Mouse (Mus musculus): ENCODE measurements around the gene Ttll1. TPM values are rescaled to one million over a fixed set of nuclear protein-coding genes. Genes with fewer than 3 reads are reported as not detected.
"Not testable (repeated sequence)": the region's sequence is repeated elsewhere in the genome, so short reads cannot be mapped to it uniquely, and the experiment has no call there.

The Ttll1 gene
- total and polyA plus RNA-seq, 3 experiments, result 2.5 to 9.9 (median 4.9) TPM

- Histone ChIP-seq H3K4me3 (replicated peaks in 1 of 3; ENCODE audit: low read depth in 2 of 3, low read length in 2 of 3, poor library complexity in 1 of 3) (peak within 1 kb of the TSS; percentile 81 to 91 (median 88)), H3K36me3 (replicated peaks in 1 of 2; ENCODE audit: control insufficient read depth in 1 of 2, insufficient read depth in 1 of 2, low read length in 1 of 2) (peaks cover 0 to 13% of the 10 kb centered on the region in 2 experiments), H3K27ac (ENCODE audit: insufficient read depth, low read depth) (0 out of 2 replicates have a peak within 1 kb of the TSS, but pooled peaks have one; percentile 19), H3K79me2 (replicated peaks; ENCODE audit: control insufficient read depth, extremely low read depth, insufficient read depth, poor library complexity, severe bottlenecking) (peaks cover 15% of the 10 kb centered on the region), H3K9ac (ENCODE audit: insufficient read depth, low read depth) (peak within 1 kb of the TSS; percentile 92), H3K9me3 (replicated peaks; ENCODE audit: low read length) (no peaks in the 10 kb centered on the region), H3K4me1 (ENCODE audit: control insufficient read depth in 1 of 2, insufficient read depth in 2 of 2) (peaks cover 6 to 46% of the 10 kb centered on the region in 2 experiments), H3K27me3 (replicated peaks) (no peaks in the 10 kb centered on the region), H3K4me2 (ENCODE audit: insufficient read depth, low read depth, poor library complexity, severe bottlenecking) (peak within 1 kb of the TSS; percentile 98)
- DNase-seq (ENCODE audit: extremely low read depth), result peak; percentile 98
- TF ChIP-seq MAZ (IDR thresholded peaks at IDR 0.05; ENCODE audit: low read depth, low read length), result no peak
- peak; percentile 87 for TF ChIP-seq ZNF384 (IDR thresholded peaks at IDR 0.05; ENCODE audit: low read depth, low read length)
- 0 out of 2 replicates have a peak, but pooled peaks have one; percentile 52 for TF ChIP-seq MXI1 (IDR thresholded peaks at IDR 0.05; ENCODE audit: low read depth, low read length)
- TF ChIP-seq NELFE (IDR thresholded peaks at IDR 0.05; ENCODE audit: low read depth, low read length), result peak; percentile 37; the same call in 1 of the 2 replicates
- peak; percentile 52; the same call in 1 of the 2 replicates for TF ChIP-seq ZMIZ1 (IDR thresholded peaks at IDR 0.05; ENCODE audit: low read depth, low read length)
- peak; percentile 3; the same call in 1 of the 2 replicates for TF ChIP-seq IRF4 (IDR thresholded peaks at IDR 0.05; ENCODE audit: low read depth, low read length)
- TF ChIP-seq EP300 (IDR thresholded peaks at IDR 0.05; ENCODE audit: low read length), result no peak
- TF ChIP-seq NRF1 (IDR thresholded peaks at IDR 0.05; ENCODE audit: low read depth, low read length), result peak; percentile 24; the same call in 1 of the 2 replicates
- peak; percentile 48 for TF ChIP-seq ELF1 (IDR thresholded peaks at IDR 0.05; ENCODE audit: low read depth, low read length)
- peak; percentile 77 for TF ChIP-seq TCF12 (IDR thresholded peaks at IDR 0.05; ENCODE audit: low read depth, low read length)
- no peak; the same call in 1 of the 2 replicates for TF ChIP-seq HCFC1 (IDR thresholded peaks at IDR 0.05; ENCODE audit: low read depth, low read length)
- TF ChIP-seq UBTF (IDR thresholded peaks at IDR 0.05; ENCODE audit: low read depth, low read length), result peak; percentile 87; the same call in 1 of the 2 replicates
- no peak for TF ChIP-seq RAD21 (IDR thresholded peaks at IDR 0.05; ENCODE audit: low read depth, low read length)
- TF ChIP-seq MYC (IDR thresholded peaks at IDR 0.05; ENCODE audit: low read depth, low read length), result peak; percentile 28; the same call in 1 of the 2 replicates
- peak; percentile 73 for TF ChIP-seq CHD2 (IDR thresholded peaks at IDR 0.05; ENCODE audit: low read length)
- TF ChIP-seq TBP (conservative IDR thresholded peaks at IDR 0.05; ENCODE audit: low read depth, low read length), result peak; percentile 94
- TF ChIP-seq POLR2A (IDR thresholded peaks at IDR 0.05; ENCODE audit: low read depth, low read length), result peak; percentile 84
- in situ Hi-C loops (cut with MboI; ENCODE audit: low pct_ligation_motif_present, low pct_unique_long_range_greater_than_20kb, low sequenced_read_pairs), result no loop called here
- dilution Hi-C loops (cut with MboI; ENCODE audit: extremely low pct_ligation_motif_present, extremely low pct_unique_long_range_greater_than_20kb, low sequenced_read_pairs), result no loop called here
Measured at GRCm38 (mm10) chr15:83464083-83464904, 46.4 kb downstream of the Ttll1 start, which contains the start of gene Pacsin2. Gene Pacsin2 (minus strand): TSS chr15:83464606.

GRCm38 (mm10) chr15:83463369-83464082 lies 47.2 kb downstream of the Ttll1 start:
- Histone ChIP-seq H3K27me3 (replicated peaks) (no peaks in the 10 kb centered on the region), H3K79me2 (replicated peaks; ENCODE audit: control insufficient read depth, extremely low read depth, insufficient read depth, poor library complexity, severe bottlenecking) (peaks cover 15% of the 10 kb centered on the region), H3K4me1 (ENCODE audit: control insufficient read depth in 1 of 2, insufficient read depth in 2 of 2) (peaks cover 6 to 50% of the 10 kb centered on the region in 2 experiments), H3K9ac (ENCODE audit: insufficient read depth, low read depth) (peak overlapping the region; percentile 92), H3K9me3 (replicated peaks; ENCODE audit: low read length) (no peaks in the 10 kb centered on the region), H3K36me3 (replicated peaks in 1 of 2; ENCODE audit: control insufficient read depth in 1 of 2, insufficient read depth in 1 of 2, low read length in 1 of 2) (peaks cover 0 to 15% of the 10 kb centered on the region in 2 experiments), H3K4me2 (ENCODE audit: insufficient read depth, low read depth, poor library complexity, severe bottlenecking) (peak overlapping the region; percentile 98), H3K4me3 (replicated peaks in 1 of 3; ENCODE audit: low read depth in 2 of 3, low read length in 2 of 3, poor library complexity in 1 of 3) (peak overlapping the region; percentile 81 to 91 (median 88)), H3K27ac (ENCODE audit: insufficient read depth, low read depth) (no peak overlapping the region)
- dilution Hi-C loops (cut with MboI; ENCODE audit: extremely low pct_ligation_motif_present, extremely low pct_unique_long_range_greater_than_20kb, low sequenced_read_pairs) (no loop called here), in situ Hi-C loops (cut with MboI; ENCODE audit: low pct_ligation_motif_present, low pct_unique_long_range_greater_than_20kb, low sequenced_read_pairs) (no loop called here)
- TF ChIP-seq SIN3A (IDR thresholded peaks at IDR 0.05; ENCODE audit: low read length) (no peak; the same call in 1 of the 2 replicates), EP300 (IDR thresholded peaks at IDR 0.05; ENCODE audit: low read length) (no peak), ELF1 (IDR thresholded peaks at IDR 0.05; ENCODE audit: low read depth, low read length) (no peak), CHD1 (IDR thresholded peaks at IDR 0.05; ENCODE audit: low read depth, low read length) (0 out of 2 replicates have a peak, but pooled peaks have one; percentile 44), MEF2A (IDR thresholded peaks at IDR 0.05; ENCODE audit: borderline replicate concordance, low read depth, low read length) (no peak), MYC (IDR thresholded peaks at IDR 0.05; ENCODE audit: low read depth, low read length) (no peak)
- DNase-seq (ENCODE audit: extremely low read depth), result no peak

GRCm38 (mm10) chr15:83462349-83462748 lies 48.3 kb downstream of the Ttll1 start:
- DNase-seq (ENCODE audit: extremely low read depth); H3K27me3 ChIP-seq (replicated peaks); H3K4me2 ChIP-seq (ENCODE audit: insufficient read depth, low read depth, poor library complexity, severe bottlenecking); H3K9ac ChIP-seq (ENCODE audit: insufficient read depth, low read depth); in situ Hi-C loops (cut with MboI; ENCODE audit: low pct_ligation_motif_present, low pct_unique_long_range_greater_than_20kb, low sequenced_read_pairs); H3K27ac ChIP-seq (ENCODE audit: insufficient read depth, low read depth); H3K9me3 ChIP-seq (replicated peaks; ENCODE audit: low read length); dilution Hi-C loops (cut with MboI; ENCODE audit: extremely low pct_ligation_motif_present, extremely low pct_unique_long_range_greater_than_20kb, low sequenced_read_pairs): not testable (repeated sequence)
- peak overlapping the region in 1 of 3 experiments; percentile 91 for H3K4me3 ChIP-seq (replicated peaks in 1 of 3; ENCODE audit: low read depth in 2 of 3, low read length in 2 of 3, poor library complexity in 1 of 3)
- H3K4me1 ChIP-seq (ENCODE audit: control insufficient read depth in 1 of 2, insufficient read depth in 2 of 2), result peaks cover 6 to 62% of the 10 kb centered on the region in 2 experiments
- H3K36me3 ChIP-seq (replicated peaks in 1 of 2; ENCODE audit: control insufficient read depth in 1 of 2, insufficient read depth in 1 of 2, low read length in 1 of 2), result peaks cover 0 to 17% of the 10 kb centered on the region in 2 experiments
- H3K79me2 ChIP-seq (replicated peaks; ENCODE audit: control insufficient read depth, extremely low read depth, insufficient read depth, poor library complexity, severe bottlenecking), result peaks cover 23% of the 10 kb centered on the region
